Mouse (Mus musculus) adrenal gland, postnatal 14 days (tissue): ENCODE data around the gene Tbcd. TPM values are rescaled to one million over a fixed set of nuclear protein-coding genes. Genes with fewer than 3 reads are reported as not detected.
"Not testable (repeated sequence)": the region's sequence is repeated elsewhere in the genome, so short reads cannot be mapped to it uniquely, and the experiment has no call there.

ENCODE experiments used
- DNase-seq: peaks from one replicate; pipeline ENCODE4 v3.0.0; 2021; ENCODE audit warnings: mixed read lengths
- total RNA-seq: library from RNA; stranded (reverse); gene quantifications from 2 replicates; pipeline ENCODE4 v1.2.3, GENCODE M21; 2021

Gene Tbcd
- total RNA-seq, 1 experiment from 2014 or later: 31.6 TPM

GRCm38 (mm10) chr11:121654406-121654945 lies 202.7 kb downstream of the Tbcd start:
- no peak for DNase-seq

- no peak for DNase-seq
Observed at GRCm38 (mm10) chr11:121655166-121655806, 203.5 kb downstream of the Tbcd start.

GRCm38 (mm10) chr11:121655807-121656511 lies 204.2 kb downstream of the Tbcd start:
- no peak for DNase-seq

GRCm38 (mm10) chr11:121658151-121658550 lies 206.4 kb downstream of the Tbcd start:
- DNase-seq: no peak

- not testable (repeated sequence) for DNase-seq
Observed at GRCm38 (mm10) chr11:121660604-121661003, 208.9 kb downstream of the Tbcd start.

GRCm38 (mm10) chr11:121661116-121661515 lies 209.4 kb downstream of the Tbcd start:
- no peak for DNase-seq

Other genes starting within 250 kb of the Tbcd start
- gene Hexdc, start 247.5 kb upstream of the Tbcd start, total RNA-seq: 11.5 and 13.7 TPM in 2 replicates
- gene Ogfod3, start 247.2 kb upstream of the Tbcd start, total RNA-seq: 23.0 and 24.6 TPM in 2 replicates
- 14.3 and 23.7 TPM in 2 replicates for gene Cybc1, start 222.6 kb upstream of the Tbcd start, total RNA-seq
- 29.9 and 36.5 TPM in 2 replicates for gene Narf, start 214.7 kb upstream of the Tbcd start, total RNA-seq
- 36.9 and 37.5 TPM in 2 replicates for gene Foxk2, start 192.0 kb upstream of the Tbcd start, total RNA-seq
- gene Wdr45b, start 97.5 kb upstream of the Tbcd start, total RNA-seq: 53.3 and 54.3 TPM in 2 replicates
- 3.9 and 4.9 TPM in 2 replicates for gene Rab40b, start 63.7 kb upstream of the Tbcd start, total RNA-seq
- gene Fn3krp, start 30.5 kb upstream of the Tbcd start, total RNA-seq: 16.7 and 17.7 TPM in 2 replicates
- gene Fn3k, start 17.0 kb upstream of the Tbcd start, total RNA-seq: 7.6 and 13.7 TPM in 2 replicates
- gene Zfp750, start 67.4 kb downstream of the Tbcd start, total RNA-seq: 1.0 and 1.8 TPM in 2 replicates
- 8.6 and 10.1 TPM in 2 replicates for gene B3gntl1, start 221.2 kb downstream of the Tbcd start, total RNA-seq
- 32.8 and 48.8 TPM in 2 replicates for gene Metrnl, start 249.6 kb downstream of the Tbcd start, total RNA-seq